Mouse (Mus musculus) limb, embryonic 14.5 days (tissue): ENCODE results near the gene Mettl16. TPM values are rescaled to one million over a fixed set of nuclear protein-coding genes. Genes with fewer than 3 reads are reported as not detected.

Experiments
- ATAC-seq: fragments of 200-750 bp; cut with Nextera tagmentation; 2 replicates; pipeline ENCODE4 v1.8.0; 2017; ENCODE audit warnings: low read depth, moderate number of reproducible peaks, moderate TSS enrichment; ENCODE audit not compliant: low FRiP score
- DNase-seq: peaks from one replicate; pipeline ENCODE4 v3.0.0-alpha.2; 2015; ENCODE audit warnings: low spot score
- H3K27ac ChIP-seq: fragments of 300-500 bp; sonication (generic); replicated peaks from 2 replicates; pipeline ENCODE4 v1.5.1; 2014; ENCODE audit warnings: low read depth, mild to moderate bottlenecking, low read length, moderate library complexity, mixed read lengths
- H3K27me3 ChIP-seq: fragments of 300-500 bp; sonication (generic); 2 replicates; pipeline ENCODE4 v1.6.1; 2014; ENCODE audit warnings: low read length, mixed read lengths; ENCODE audit not compliant: control insufficient read depth, insufficient read depth
- H3K36me3 ChIP-seq: fragments of 300-500 bp; sonication (generic); 2 replicates; pipeline ENCODE4 v1.6.1; 2014; ENCODE audit warnings: mild to moderate bottlenecking, low read length, moderate library complexity, mixed read lengths; ENCODE audit not compliant: control insufficient read depth, insufficient read depth
- H3K4me1 ChIP-seq: fragments of 300-500 bp; sonication (generic); 2 replicates; pipeline ENCODE4 v1.6.1; 2014; ENCODE audit warnings: antibody characterized with exemption, low read length, mixed read lengths; ENCODE audit not compliant: control insufficient read depth, insufficient read depth
- H3K4me2 ChIP-seq: fragments of 300-500 bp; sonication (generic); replicated peaks from 2 replicates; pipeline ENCODE4 v1.6.1; 2014; ENCODE audit warnings: low read depth, mild to moderate bottlenecking, low read length, moderate library complexity; ENCODE audit not compliant: severe bottlenecking
- H3K4me3 ChIP-seq: fragments of 300-500 bp; sonication (generic); replicated peaks from 2 replicates; pipeline ENCODE4 v1.5.1; 2014; ENCODE audit warnings: low read length
- H3K9ac ChIP-seq: fragments of 300-500 bp; sonication (generic); 2 replicates; pipeline ENCODE4 v1.6.1; 2014; ENCODE audit warnings: mild to moderate bottlenecking, low read depth, low read length, moderate library complexity; ENCODE audit not compliant: severe bottlenecking
- H3K9me3 ChIP-seq: fragments of 300-500 bp; sonication (generic); 2 replicates; pipeline ENCODE4 v1.6.1; 2016; ENCODE audit warnings: low read length; ENCODE audit not compliant: control insufficient read depth
- POLR2A ChIP-seq: fragments of 200-500 bp; IDR thresholded peaks from 2 replicates; pipeline ENCODE4 v1.8.0; 2012; ENCODE audit warnings: inconsistent platforms, mild to moderate bottlenecking, moderate library complexity, borderline replicate concordance; ENCODE audit not compliant: insufficient read depth, insufficient read length; ENCODE audit errors: extremely low read depth
- WGBS: fragments of 180-500 bp; shearing (Covaris S2); extraction: QIAGEN DNeasy Blood & Tissue Kit; methylation state at CpG from one replicate; pipeline ENCODE4 v1.1.7; 2014; 5-methylcytosine and 5-hydroxymethylcytosine counted together
- polyA plus RNA-seq, 2 experiments: library from polyadenylated mRNA; depleted of rRNA in 1 of 2; stranded (reverse) in 1 of 2; unstranded in 1 of 2; fragments of >200 nt; fragmentation: Nextera tagmentation in 1 of 2; extraction: Ambion mirVana in 1 of 2; gene quantifications; 2 replicates each; pipeline versions ENCODE4 v1.2.1 to v1.2.3; 2012 to 2014

Gene Mettl16
- polyA plus RNA-seq, 2 experiments = 17.0 to 30.9 TPM

GRCm38 (mm10) chr11:74864421-74864820 lies 93.8 kb downstream of the Mettl16 start:
- Histone ChIP-seq H3K4me3 (no peak overlapping the region), H3K27ac (no peak overlapping the region), H3K9ac (no peak overlapping the region), H3K4me1 (no peaks in the 10 kb centered on the region), H3K4me2 (no peak overlapping the region), H3K36me3 (no peaks in the 10 kb centered on the region), H3K27me3 (no peaks in the 10 kb centered on the region), H3K9me3 (no peaks in the 10 kb centered on the region)
- no peak for TF ChIP-seq POLR2A
- no peak for ATAC-seq
- 80% methylated on average over 9 of the region's 9 CpGs for WGBS
- DNase-seq = no peak

- Histone ChIP-seq H3K9me3 (no peaks in the 10 kb centered on the region), H3K4me1 (no peaks in the 10 kb centered on the region), H3K27me3 (no peaks in the 10 kb centered on the region), H3K4me2 (no peak overlapping the region), H3K36me3 (no peaks in the 10 kb centered on the region), H3K27ac (no peak overlapping the region), H3K4me3 (no peak overlapping the region), H3K9ac (no peak overlapping the region)
- TF ChIP-seq POLR2A = no peak
- 72% methylated on average over 9 of the region's 9 CpGs for WGBS
- no peak for ATAC-seq
- DNase-seq = no peak
Measured at GRCm38 (mm10) chr11:74865252-74865651, 94.6 kb downstream of the Mettl16 start.

- TF ChIP-seq POLR2A = no peak
- no peak overlapping the region for H3K27ac ChIP-seq
Measured at GRCm38 (mm10) chr11:74866640-74867039, 96.0 kb downstream of the Mettl16 start.

GRCm38 (mm10) chr11:74867181-74867580 lies 96.6 kb downstream of the Mettl16 start:
- WGBS = 94% methylated on average over 2 of the region's 2 CpGs
- peaks cover 7% of the 10 kb centered on the region; the same call in 1 of the 2 replicates for H3K4me1 ChIP-seq
- no peak for ATAC-seq
- H3K36me3 ChIP-seq = no peaks in the 10 kb centered on the region
- H3K4me3 ChIP-seq = no peak overlapping the region
- no peaks in the 10 kb centered on the region for H3K9me3 ChIP-seq
- no peak overlapping the region for H3K27ac ChIP-seq
- H3K4me2 ChIP-seq = no peak overlapping the region
- no peak overlapping the region for H3K9ac ChIP-seq
- DNase-seq = no peak
- no peaks in the 10 kb centered on the region for H3K27me3 ChIP-seq
- TF ChIP-seq POLR2A = no peak

More at GRCm38 (mm10) chr11:74866640-74867039, 96.0 kb downstream of the Mettl16 start:
- Histone ChIP-seq H3K4me1 (peaks cover 7% of the 10 kb centered on the region; the same call in 1 of the 2 replicates), H3K9ac (no peak overlapping the region), H3K36me3 (no peaks in the 10 kb centered on the region), H3K4me3 (no peak overlapping the region), H3K9me3 (no peaks in the 10 kb centered on the region), H3K27me3 (no peaks in the 10 kb centered on the region), H3K4me2 (no peak overlapping the region)
- DNase-seq (no peak), ATAC-seq (no peak)
- 78% methylated on average over 4 of the region's 4 CpGs for WGBS

GRCm38 (mm10) chr11:74868046-74868760 lies 97.6 kb downstream of the Mettl16 start:
- ATAC-seq (no peak), DNase-seq (no peak)
- H3K9me3 ChIP-seq = no peaks in the 10 kb centered on the region
- no peak overlapping the region for H3K27ac ChIP-seq
- H3K4me2 ChIP-seq = no peak overlapping the region
- no peak overlapping the region for H3K4me3 ChIP-seq
- peaks cover 7% of the 10 kb centered on the region; the same call in 1 of the 2 replicates for H3K4me1 ChIP-seq
- 83% methylated on average over 13 of the region's 13 CpGs for WGBS
- no peak for TF ChIP-seq POLR2A
- no peak overlapping the region for H3K9ac ChIP-seq
- no peaks in the 10 kb centered on the region for H3K27me3 ChIP-seq
- H3K36me3 ChIP-seq = no peaks in the 10 kb centered on the region
